Comparison of ENCODE assay signal across 11 mouse cellular contexts in the genomic region with DNA sequence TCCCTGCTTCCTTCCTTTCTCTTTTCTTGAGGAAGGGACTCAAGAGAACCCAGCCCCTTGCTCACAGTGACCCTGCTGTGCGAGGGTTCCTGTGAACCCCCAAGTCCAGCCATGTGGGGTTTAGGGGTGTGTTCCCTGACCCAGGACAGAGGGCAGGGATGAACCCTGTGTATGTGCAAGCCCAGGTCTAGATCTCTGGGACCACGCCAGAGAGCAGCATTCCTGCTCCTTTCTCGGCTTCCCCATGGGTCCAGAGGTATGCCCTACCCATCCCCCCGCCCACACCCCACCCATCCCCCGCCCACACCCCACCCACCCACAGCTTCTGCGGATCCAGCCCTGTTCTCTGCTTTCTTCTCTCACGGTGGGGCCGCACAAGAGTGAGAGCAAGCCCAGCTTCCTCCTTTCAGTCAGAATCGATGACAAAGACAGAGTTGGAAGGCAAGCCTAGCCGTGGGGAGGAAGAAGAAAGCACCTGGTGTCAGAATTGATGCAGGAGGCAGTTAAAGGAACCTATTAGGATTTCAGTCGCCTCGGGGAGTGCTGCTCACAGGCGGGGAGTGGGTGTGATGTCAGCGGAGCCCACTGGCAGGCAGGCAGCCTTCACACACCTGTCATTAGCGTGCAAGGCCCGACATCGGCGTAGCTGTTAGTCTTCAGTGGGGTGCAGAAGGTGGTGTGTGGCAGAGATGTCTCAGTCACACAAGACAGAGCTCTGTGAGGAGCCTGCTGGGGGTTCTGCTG. TPM values are rescaled to one million over a fixed set of nuclear protein-coding genes. Genes with fewer than 3 reads are reported as not detected.
DNase-seq lines count a peak whose midpoint lies in the region; ATAC-seq lines count a peak whose summit lies in the region.
"Had no signal": no experiment of that assay in that cellular context is flagged by ENCODE, and none has a peak within 500 bp of the region (broad histone marks: within the 10 kb centered on the region; RNA-seq: fewer than 3 reads in every experiment).

No protein-coding gene starts in this region.

- no peak for ATAC-seq in neural tube, embryonic 11.5 days (ENCODE audit: insufficient read depth, low FRiP score, low TSS enrichment)
- no peak for ATAC-seq in limb, embryonic 12.5 days (ENCODE audit: insufficient number of reproducible peaks, insufficient read depth, low FRiP score, low TSS enrichment, low read depth)

- no peaks in the 10 kb centered on the region for H3K9me3 ChIP-seq in neural tube, embryonic 11.5 days (ENCODE audit: control insufficient read depth, low read length)
- no peaks in the 10 kb centered on the region for H3K9me3 ChIP-seq in forebrain, embryonic 10.5 days
- H3K9me3 ChIP-seq in limb, embryonic 12.5 days: no peaks in the 10 kb centered on the region

- H3K4me2 ChIP-seq in neural tube, embryonic 11.5 days (ENCODE audit: low read depth): no peak overlapping the region
- H3K4me2 ChIP-seq in limb, embryonic 12.5 days: peak overlapping the region; percentile 42

- H3K4me3 ChIP-seq in neural tube, embryonic 11.5 days (ENCODE audit: low read depth, low read length): no peak overlapping the region
- no peak overlapping the region for H3K4me3 ChIP-seq in forebrain, embryonic 10.5 days
- no peak overlapping the region for H3K4me3 ChIP-seq in limb, embryonic 12.5 days (replicated peaks)

- H3K27ac ChIP-seq in neural tube, embryonic 11.5 days (ENCODE audit: low read depth, low read length): 0 out of 2 replicates have a peak overlapping the region, but pooled peaks have one; percentile 14
- H3K27ac ChIP-seq in forebrain, embryonic 10.5 days: peak overlapping the region; percentile 56
- 0 out of 2 replicates have a peak overlapping the region, but pooled peaks have one; percentile 50 for H3K27ac ChIP-seq in limb, embryonic 12.5 days

- DNase-seq in neural tube, embryonic 11.5 days (ENCODE audit: low spot score): no peak
- no peak for DNase-seq in neural tube, embryonic 10.5 days (ENCODE audit: extremely low spot score, low spot score)
- no peak for DNase-seq in forebrain, embryonic 10.5 days (ENCODE audit: extremely low spot score, low spot score)
- peak; percentile 16 for DNase-seq in thymus, postnatal 25 days
- no peak for DNase-seq in heart, postnatal 10 days
- DNase-seq in kidney, postnatal 10 days: no peak
- no peak for DNase-seq in adrenal gland, adult (ENCODE audit: inconsistent age in 2 of 2, low spot score in 1 of 2)
- DNase-seq: kidney, adult 11 months had no signal

- H3K27me3 ChIP-seq in neural tube, embryonic 11.5 days (ENCODE audit: control insufficient read depth, insufficient read depth, low read length): no peaks in the 10 kb centered on the region
- peaks cover 30% of the 10 kb centered on the region for H3K27me3 ChIP-seq in forebrain, embryonic 10.5 days (ENCODE audit: poor library complexity, severe bottlenecking)
- H3K27me3 ChIP-seq in limb, embryonic 12.5 days: no peaks in the 10 kb centered on the region

- H3K9ac ChIP-seq in neural tube, embryonic 11.5 days (ENCODE audit: low read length): no peak overlapping the region
- H3K9ac ChIP-seq in limb, embryonic 12.5 days (replicated peaks): no peak overlapping the region

- no peaks in the 10 kb centered on the region for H3K36me3 ChIP-seq in neural tube, embryonic 11.5 days (ENCODE audit: control insufficient read depth, insufficient read depth, low read length)
- H3K36me3 ChIP-seq in forebrain, embryonic 10.5 days (replicated peaks): no peaks in the 10 kb centered on the region
- no peaks in the 10 kb centered on the region for H3K36me3 ChIP-seq in limb, embryonic 12.5 days

- intact Hi-C loops in heart, postnatal 10 days (cut with DNase I): no loop called here

- H3K4me1 ChIP-seq in neural tube, embryonic 11.5 days (ENCODE audit: control insufficient read depth, insufficient read depth, low read length): peaks cover 11% of the 10 kb centered on the region; the same call in 1 of the 2 replicates
- peaks cover 34% of the 10 kb centered on the region for H3K4me1 ChIP-seq in forebrain, embryonic 10.5 days
- peaks cover 43% of the 10 kb centered on the region for H3K4me1 ChIP-seq in limb, embryonic 12.5 days (replicated peaks)

- WGBS in neural tube, embryonic 11.5 days: 19% methylated on average over 18 of the region's 18 CpGs
- 31% methylated on average over 18 of the region's 18 CpGs for WGBS in forebrain, embryonic 10.5 days
- WGBS in limb, embryonic 12.5 days: 16% methylated on average over 18 of the region's 18 CpGs

RNA-seq across cellular contexts. Expression of a gene that starts 41.6 kb away (rescaled TPM):
- polyA plus RNA-seq in neural tube, embryonic 11.5 days (2014; fragmentation: Nextera tagmentation; extraction: Ambion mirVana): not detected in 2 replicates
- polyA plus RNA-seq in forebrain, embryonic 10.5 days (2016; fragmentation: Nextera tagmentation; extraction: Ambion mirVana): not detected in 2 replicates
- not detected in 2 replicates for polyA plus RNA-seq in limb, embryonic 12.5 days (2016; fragmentation: Nextera tagmentation; extraction: Ambion mirVana)
- not detected for total RNA-seq in heart, postnatal 10 days (2021)
- total RNA-seq: MEL had no signal
- polyA plus RNA-seq: liver, embryonic 16.5 days had no signal
